Mouse (Mus musculus) brain, adult 2 months (tissue): ENCODE measurements at regions not wholly inside any gene's neighbourhood (a gene's known extent, or its start where the extent isn't known, plus 50 kb on each side); places are given as distances from the start of the nearest gene placed in this dataset.

Source experiments
- DNase-seq: peaks from one replicate; pipeline ENCODE4 v3.0.0; 2011; ENCODE audit warnings: low read depth, low spot score

DNA sequence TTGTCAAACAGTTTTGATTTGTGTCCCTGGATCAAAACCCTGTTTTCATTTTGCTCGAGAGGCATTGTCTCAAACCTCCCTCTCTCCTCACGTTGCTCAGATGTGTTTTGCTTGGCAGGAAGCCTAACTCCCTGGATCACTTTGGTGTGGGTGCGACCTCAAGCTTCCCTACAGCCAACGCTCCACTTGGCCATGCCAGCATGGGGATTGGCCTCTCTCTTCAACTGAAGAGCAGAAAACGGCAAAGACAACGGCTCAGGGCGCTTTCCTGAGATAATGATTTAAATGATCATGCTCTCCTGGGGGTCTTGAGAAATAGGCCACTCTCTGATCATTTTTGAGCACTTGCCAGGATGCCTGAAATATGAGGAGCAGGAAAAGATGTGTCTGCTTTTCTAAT lies 730.1 kb downstream of the Slc4a3 start:
- DNase-seq = peak; percentile 20

- no peak for DNase-seq
Measured at GRCm38 (mm10) chr1:76276624-76277023, 730.6 kb downstream of the Slc4a3 start.

DNA sequence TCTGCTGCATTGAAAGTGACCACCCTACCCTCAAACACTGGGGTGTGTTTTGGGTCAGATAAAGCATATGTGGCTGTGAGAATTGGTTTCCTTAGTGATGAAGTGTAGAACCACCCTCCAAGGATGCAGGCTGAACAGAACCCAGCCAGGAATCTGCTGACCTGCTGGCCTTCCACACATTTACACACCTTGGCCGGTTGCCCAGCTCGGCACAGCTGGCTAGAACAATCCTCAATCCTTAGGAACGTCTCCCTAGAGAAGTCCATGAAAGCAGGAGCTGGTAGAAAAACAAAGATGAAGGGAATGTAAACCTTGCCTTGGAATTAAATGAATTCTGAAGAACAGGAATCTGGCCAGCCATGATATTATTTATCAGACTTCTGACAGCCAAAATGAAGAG lies 737.3 kb downstream of the Slc4a3 start:
- DNase-seq = peak; percentile 8

GRCm38 (mm10) chr1:76322943-76323559 lies 777.0 kb downstream of the Slc4a3 start:
- DNase-seq = no peak

- no peak for DNase-seq
Measured at GRCm38 (mm10) chr1:76323592-76323991, 777.5 kb downstream of the Slc4a3 start.

DNA sequence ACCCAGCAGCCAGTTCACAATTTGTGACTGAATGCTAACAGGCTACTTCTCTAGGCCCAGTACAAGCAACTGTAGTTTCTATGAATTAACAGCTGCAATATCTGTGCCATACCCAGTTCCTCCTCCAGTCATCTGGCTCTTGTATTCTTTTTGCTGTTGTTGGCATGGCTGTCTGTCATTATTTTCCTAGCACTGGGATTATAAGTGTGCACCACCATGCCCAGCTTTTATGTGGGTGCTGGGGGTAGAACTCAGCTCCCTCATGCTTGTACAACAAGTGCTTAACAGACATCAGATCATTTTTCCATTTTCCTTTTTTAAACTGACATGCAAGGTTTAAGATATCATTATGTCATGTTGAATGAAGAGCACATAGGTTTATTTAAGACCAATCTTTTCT lies 789.9 kb downstream of the Slc4a3 start:
- DNase-seq = peak; percentile 14

DNA sequence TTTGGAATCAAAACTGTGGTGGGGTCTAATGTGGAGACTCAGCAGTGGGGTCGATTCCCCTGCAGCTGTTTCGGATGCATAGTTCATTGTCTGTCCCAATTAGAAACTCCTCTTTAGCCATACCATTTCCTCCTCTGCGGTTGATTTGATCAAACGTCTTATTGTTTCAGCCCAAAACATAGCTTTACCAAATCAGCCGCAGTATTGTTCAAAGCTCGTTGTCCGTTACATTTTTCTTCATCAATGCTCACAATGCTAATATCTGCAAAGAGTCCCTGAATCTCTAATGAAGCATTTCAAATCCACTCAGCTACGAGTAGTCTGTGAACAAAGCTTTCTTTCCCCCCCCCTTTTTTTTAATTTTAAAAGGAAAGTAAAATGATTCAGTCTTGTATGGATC lies 816.0 kb downstream of the Slc4a3 start:
- no peak for DNase-seq

DNA sequence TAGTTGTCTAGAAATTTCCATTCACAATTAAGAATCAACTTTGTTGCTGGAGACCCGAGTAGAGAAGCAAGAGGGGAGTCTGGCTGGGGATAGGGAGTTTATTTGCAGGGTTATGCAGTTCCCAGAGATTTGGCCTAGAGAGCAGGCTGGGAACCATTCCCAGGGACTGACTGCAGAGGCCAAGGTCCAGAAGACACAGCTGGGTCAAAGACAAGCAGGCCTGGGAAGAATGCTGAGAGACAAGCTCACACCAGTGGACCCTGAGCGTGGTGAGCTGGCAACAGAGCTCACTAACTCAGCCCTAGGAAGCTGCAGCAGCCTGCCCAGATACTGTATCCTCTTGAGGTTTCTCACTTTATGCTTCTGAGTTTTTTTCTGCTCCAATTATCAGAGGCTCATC lies 827.9 kb downstream of the Slc4a3 start:
- peak; percentile 14 for DNase-seq

DNA sequence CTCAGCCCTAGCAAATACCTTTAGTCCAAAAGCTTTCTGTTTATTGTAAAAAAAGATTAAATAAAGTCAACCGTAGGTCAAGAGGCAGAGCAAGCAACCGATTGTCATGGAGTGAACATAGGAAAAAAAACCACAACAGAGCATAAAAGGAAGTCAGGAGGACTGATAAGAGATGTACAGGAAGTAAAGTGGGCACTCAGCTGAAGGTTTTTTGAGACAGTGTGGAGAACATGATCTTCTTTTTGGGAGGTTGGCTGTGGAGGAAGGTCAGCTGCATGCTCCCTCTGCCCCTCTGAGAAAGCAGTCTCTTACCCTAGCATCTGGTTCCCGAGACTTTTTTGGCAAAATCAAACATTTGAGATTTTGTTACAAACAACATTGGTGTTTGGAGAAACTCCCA lies 832.1 kb downstream of the Slc4a3 start:
- no peak for DNase-seq

- peak; percentile 82 for DNase-seq
Measured at GRCm38 (mm10) chr1:76392536-76392935, 846.5 kb downstream of the Slc4a3 start.

- no peak for DNase-seq
Measured at GRCm38 (mm10) chr1:76394038-76394437, 848.0 kb downstream of the Slc4a3 start.

GRCm38 (mm10) chr1:76402854-76403253 lies 856.8 kb downstream of the Slc4a3 start:
- no peak for DNase-seq

- DNase-seq = no peak
Measured at GRCm38 (mm10) chr1:76404003-76404402, 857.9 kb downstream of the Slc4a3 start.

DNA sequence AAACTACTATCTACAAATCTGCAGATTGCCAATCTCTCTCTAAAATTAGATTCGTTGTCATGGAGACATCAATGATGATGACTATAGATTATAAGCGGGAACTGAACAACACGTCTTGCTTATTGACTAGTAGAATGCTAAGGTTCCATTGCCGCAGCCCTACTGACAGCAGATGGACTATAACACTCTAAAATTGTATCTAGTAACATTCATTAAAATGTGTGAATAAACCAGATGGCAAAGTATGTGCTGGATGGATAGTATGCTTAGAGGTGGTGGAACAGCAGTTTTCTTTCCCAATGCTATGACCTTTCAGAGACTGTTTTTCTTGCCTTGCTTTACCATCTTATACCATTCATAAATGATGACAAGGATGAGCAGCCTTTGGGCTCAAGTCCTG lies 864.7 kb downstream of the Slc4a3 start:
- peak; percentile 17 for DNase-seq

- DNase-seq = peak; percentile 63
Measured at GRCm38 (mm10) chr1:76420525-76420924, 874.5 kb downstream of the Slc4a3 start.

- DNase-seq = peak; percentile 90
Measured at GRCm38 (mm10) chr1:76427439-76427838, 881.4 kb downstream of the Slc4a3 start.

GRCm38 (mm10) chr1:76430041-76430610 lies 884.1 kb downstream of the Slc4a3 start:
- DNase-seq = no peak

DNA sequence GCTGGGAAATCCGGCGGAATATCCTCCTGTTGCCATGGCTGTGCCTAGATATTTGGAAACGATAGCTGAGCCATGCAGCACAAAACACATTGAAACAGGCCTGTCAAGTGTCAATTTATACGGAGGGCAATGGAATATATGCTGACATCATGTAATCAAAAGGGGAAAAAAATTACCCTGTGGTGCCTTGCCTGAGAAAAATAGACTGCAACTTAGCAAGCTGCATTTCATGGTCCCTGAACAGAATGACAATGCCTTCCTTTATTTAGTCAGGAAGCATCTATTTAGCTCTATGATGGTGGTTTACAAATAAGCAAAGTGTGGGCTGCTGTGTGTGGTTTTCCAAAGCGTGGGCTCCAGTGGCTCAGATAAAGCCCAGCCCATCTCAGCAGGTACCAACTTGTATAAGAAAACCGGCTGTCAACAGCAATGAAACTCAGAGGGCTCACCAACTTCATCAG lies 887.4 kb downstream of the Slc4a3 start:
- peak; percentile 15 for DNase-seq

DNA sequence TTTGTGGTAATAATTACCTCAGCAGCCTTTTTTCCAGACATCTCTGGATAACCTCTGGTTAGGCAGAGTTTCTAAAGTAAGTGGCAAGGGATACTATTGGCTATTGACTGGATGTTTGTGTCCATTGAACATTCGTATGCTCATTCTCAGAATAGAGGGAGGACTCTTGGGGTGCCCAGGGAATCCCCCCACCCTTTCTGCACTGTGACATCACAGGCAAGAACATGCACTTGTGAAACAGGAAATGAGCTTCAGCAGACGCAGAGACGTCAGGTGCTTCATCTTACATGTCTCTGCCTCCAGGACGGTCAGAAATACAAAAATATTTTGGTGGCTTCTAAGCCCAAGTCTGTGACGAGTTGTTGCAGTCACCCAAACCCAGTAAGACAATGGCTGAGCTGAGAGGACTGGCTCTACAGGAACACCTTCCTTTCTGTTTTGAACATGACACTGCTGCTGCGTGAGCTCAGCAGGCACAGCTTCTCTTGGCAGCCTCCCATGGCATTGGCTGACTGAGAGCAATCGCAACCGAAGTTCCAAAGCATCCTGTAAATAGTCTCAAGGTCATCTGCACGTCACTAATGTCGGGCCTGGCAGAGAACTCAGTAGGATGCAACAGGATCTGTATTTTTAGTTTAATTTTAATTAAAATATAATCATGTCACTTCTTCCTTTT lies 904.6 kb downstream of the Slc4a3 start:
- peak; percentile 52 for DNase-seq

- DNase-seq = no peak
Measured at GRCm38 (mm10) chr1:76453160-76453710, 907.2 kb downstream of the Slc4a3 start.

DNA sequence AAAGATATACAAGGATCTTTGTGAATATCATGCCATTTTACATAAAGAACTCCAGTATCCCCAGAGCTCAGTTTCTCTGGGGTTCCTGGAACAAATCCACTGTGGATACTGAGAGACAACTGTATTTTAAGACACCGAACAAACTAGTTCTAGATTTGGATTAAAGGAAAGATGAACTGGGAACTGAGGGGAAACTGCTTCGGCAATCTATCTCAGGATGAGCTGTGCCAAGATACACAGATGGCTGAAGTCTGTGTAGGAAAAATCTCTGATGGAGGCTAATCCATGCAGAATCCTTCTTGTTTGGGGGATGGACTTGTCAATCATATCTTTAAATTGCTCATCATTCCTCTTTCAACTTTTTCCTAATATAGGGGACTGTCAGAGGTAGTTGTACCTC lies 920.5 kb downstream of the Slc4a3 start:
- peak; percentile 74 for DNase-seq

DNA sequence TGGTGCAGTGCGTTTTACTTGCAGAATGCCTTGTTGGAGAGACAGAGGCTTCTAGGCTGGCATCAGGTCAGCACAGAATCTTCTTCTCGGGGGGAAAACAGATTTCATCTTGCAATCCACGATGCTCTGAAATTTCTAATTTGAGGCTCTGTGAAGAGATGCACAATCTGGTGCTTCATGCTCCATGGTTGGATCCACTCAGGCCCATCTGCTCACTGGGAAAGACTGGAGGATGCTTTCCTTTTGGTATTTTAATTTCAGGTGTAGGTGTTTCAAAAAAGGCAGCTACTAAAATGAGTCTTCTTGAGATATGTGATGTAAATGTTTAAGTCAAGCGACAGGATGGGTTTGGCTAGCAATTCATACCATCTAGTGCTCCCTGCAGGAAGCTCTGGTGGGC lies 938.1 kb downstream of the Slc4a3 start:
- DNase-seq = peak; percentile 92

DNA sequence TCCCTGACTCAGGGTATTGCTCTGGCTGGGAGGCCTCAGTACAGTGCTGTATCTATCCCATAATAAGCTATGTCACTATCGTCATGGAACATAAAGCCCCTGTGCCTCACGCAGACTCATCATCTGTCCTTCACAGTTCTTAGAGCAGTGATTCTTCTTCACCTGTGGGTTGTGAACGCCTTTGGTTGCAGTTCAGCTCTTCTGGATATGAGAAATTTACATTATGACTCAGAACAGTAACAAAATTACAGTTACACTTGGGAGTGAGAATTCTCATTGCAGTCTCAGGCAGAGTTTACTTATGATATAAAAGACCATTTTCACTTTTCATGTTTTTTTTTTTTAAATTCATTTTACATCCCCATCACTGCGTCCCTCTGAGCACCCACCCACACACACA lies 941.4 kb downstream of the Slc4a3 start:
- DNase-seq = peak; percentile 73
